Mouse (Mus musculus): Measurements from ENCODE around the gene Gm17019. TPM values are rescaled to one million over a fixed set of nuclear protein-coding genes. Genes with fewer than 3 reads are reported as not detected.
"Not testable (repeated sequence)": the region's sequence is repeated elsewhere in the genome, so short reads cannot be mapped to it uniquely, and the experiment has no call there.

Gm17019 gene
- polyA plus RNA-seq (2015; fragmentation: Nextera tagmentation; extraction: Ambion mirVana) = not detected in 2 replicates

- 34% methylated on average over 1 of the region's 1 CpGs for WGBS
- H3K27me3 ChIP-seq = not testable (repeated sequence)
- H3K9me3 ChIP-seq = peaks cover 29% of the 10 kb centered on the region
Measured at GRCm38 (mm10) chr5:15032898-15033297, at the start of gene Gm17019. Gm17019 (minus strand) TSS chr5:15032998.

GRCm38 (mm10) chr5:15062385-15062715 lies 29.6 kb upstream of the Gm17019 start:
- ATAC-seq (ENCODE audit: low read depth); H3K9ac ChIP-seq; H3K4me1 ChIP-seq (replicated peaks); H3K4me2 ChIP-seq; H3K27me3 ChIP-seq; H3K36me3 ChIP-seq; H3K27ac ChIP-seq (replicated peaks); H3K4me3 ChIP-seq: not testable (repeated sequence)
- 87% methylated on average over 1 of the region's 1 CpGs for WGBS
- peaks cover 24% of the 10 kb centered on the region for H3K9me3 ChIP-seq

More at GRCm38 (mm10) chr5:15032898-15033297, at the start of gene Gm17019:
- H3K4me2 ChIP-seq; H3K9ac ChIP-seq; H3K4me1 ChIP-seq (replicated peaks); ATAC-seq (ENCODE audit: low read depth); H3K27ac ChIP-seq (replicated peaks); H3K36me3 ChIP-seq; H3K4me3 ChIP-seq: not testable (repeated sequence)

- H3K36me3 ChIP-seq; H3K4me1 ChIP-seq (replicated peaks); H3K27ac ChIP-seq (replicated peaks); H3K4me2 ChIP-seq; H3K9ac ChIP-seq; ATAC-seq (ENCODE audit: low read depth); H3K27me3 ChIP-seq; H3K4me3 ChIP-seq: not testable (repeated sequence)
- H3K9me3 ChIP-seq = peaks cover 25% of the 10 kb centered on the region
- WGBS = 87% methylated on average over 4 of the region's 4 CpGs
Measured at GRCm38 (mm10) chr5:15061638-15062384, 29.0 kb upstream of the Gm17019 start.

GRCm38 (mm10) chr5:15054151-15055025 lies 21.6 kb upstream of the Gm17019 start:
- H3K9me3 ChIP-seq = peaks cover 33% of the 10 kb centered on the region
- not testable (repeated sequence) for ATAC-seq (ENCODE audit: low read depth); H3K4me3 ChIP-seq; H3K36me3 ChIP-seq; H3K9ac ChIP-seq; H3K27ac ChIP-seq (replicated peaks); H3K27me3 ChIP-seq; H3K4me2 ChIP-seq; H3K4me1 ChIP-seq (replicated peaks)
- WGBS = 75% methylated on average over 10 of the region's 10 CpGs

GRCm38 (mm10) chr5:15053606-15053962 lies 20.8 kb upstream of the Gm17019 start:
- H3K4me2 ChIP-seq; H3K27me3 ChIP-seq; H3K4me3 ChIP-seq; ATAC-seq (ENCODE audit: low read depth); H3K4me1 ChIP-seq (replicated peaks); H3K27ac ChIP-seq (replicated peaks); H3K9ac ChIP-seq; H3K36me3 ChIP-seq: not testable (repeated sequence)
- H3K9me3 ChIP-seq = peaks cover 33% of the 10 kb centered on the region
- 78% methylated on average over 8 of the region's 8 CpGs for WGBS

GRCm38 (mm10) chr5:15052945-15053605 lies 20.3 kb upstream of the Gm17019 start:
- peaks cover 30% of the 10 kb centered on the region for H3K9me3 ChIP-seq
- H3K27me3 ChIP-seq; H3K27ac ChIP-seq (replicated peaks); H3K4me2 ChIP-seq; H3K9ac ChIP-seq; H3K4me3 ChIP-seq; H3K4me1 ChIP-seq (replicated peaks); ATAC-seq (ENCODE audit: low read depth); H3K36me3 ChIP-seq: not testable (repeated sequence)
- WGBS = 84% methylated on average over 4 of the region's 4 CpGs

GRCm38 (mm10) chr5:15050807-15051206 lies 18.0 kb upstream of the Gm17019 start:
- H3K27ac ChIP-seq (replicated peaks); H3K4me3 ChIP-seq; ATAC-seq (ENCODE audit: low read depth); H3K27me3 ChIP-seq; H3K36me3 ChIP-seq; H3K4me1 ChIP-seq (replicated peaks); H3K4me2 ChIP-seq; H3K9ac ChIP-seq: not testable (repeated sequence)
- H3K9me3 ChIP-seq = peaks cover 24% of the 10 kb centered on the region
- 79% methylated on average over 2 of the region's 2 CpGs for WGBS

- 85% methylated on average over 8 of the region's 9 CpGs for WGBS
Measured at GRCm38 (mm10) chr5:15044830-15045767, 12.3 kb upstream of the Gm17019 start.

GRCm38 (mm10) chr5:15040784-15041183 lies 8.0 kb upstream of the Gm17019 start:
- H3K27me3 ChIP-seq; H3K4me2 ChIP-seq; H3K9ac ChIP-seq; H3K27ac ChIP-seq (replicated peaks); H3K36me3 ChIP-seq; H3K4me1 ChIP-seq (replicated peaks); ATAC-seq (ENCODE audit: low read depth); H3K4me3 ChIP-seq: not testable (repeated sequence)
- peaks cover 25% of the 10 kb centered on the region for H3K9me3 ChIP-seq
- WGBS = 61% methylated on average over 4 of the region's 4 CpGs

More at GRCm38 (mm10) chr5:15044830-15045767, 12.3 kb upstream of the Gm17019 start:
- not testable (repeated sequence) for H3K9ac ChIP-seq; H3K4me1 ChIP-seq (replicated peaks); H3K27me3 ChIP-seq; H3K9me3 ChIP-seq; ATAC-seq (ENCODE audit: low read depth); H3K36me3 ChIP-seq; H3K4me2 ChIP-seq; H3K4me3 ChIP-seq; H3K27ac ChIP-seq (replicated peaks)

- H3K4me1 ChIP-seq (replicated peaks) = not testable (repeated sequence)
- peaks cover 27% of the 10 kb centered on the region for H3K9me3 ChIP-seq
Measured at GRCm38 (mm10) chr5:15039984-15040383, 7.2 kb upstream of the Gm17019 start.

GRCm38 (mm10) chr5:15024316-15024715 lies 8.5 kb downstream of the Gm17019 start:
- not testable (repeated sequence) for H3K9ac ChIP-seq; H3K4me1 ChIP-seq (replicated peaks); H3K4me2 ChIP-seq; H3K27ac ChIP-seq (replicated peaks); H3K36me3 ChIP-seq; H3K27me3 ChIP-seq; ATAC-seq (ENCODE audit: low read depth); H3K4me3 ChIP-seq
- peaks cover 40% of the 10 kb centered on the region for H3K9me3 ChIP-seq
- WGBS = 86% methylated on average over 1 of the region's 1 CpGs

More at GRCm38 (mm10) chr5:15039984-15040383, 7.2 kb upstream of the Gm17019 start:
- not testable (repeated sequence) for H3K9ac ChIP-seq; H3K27ac ChIP-seq (replicated peaks); H3K36me3 ChIP-seq; H3K4me2 ChIP-seq; H3K4me3 ChIP-seq; ATAC-seq (ENCODE audit: low read depth); H3K27me3 ChIP-seq
- WGBS = 84% methylated on average over 4 of the region's 4 CpGs
